Mouse (Mus musculus) liver, postnatal 0 days (tissue): ENCODE data around the gene 2210407C18Rik.
A peak's percentile ranks its signal among the peaks of the same experiment; 100 is the strongest.

Source experiments
- CTCF ChIP-seq: sonication (generic); IDR thresholded peaks from 2 replicates; pipeline ENCODE4 v1.5.1; 2016; ENCODE audit warnings: antibody characterized with exemption, low read depth
- EP300 ChIP-seq: IDR thresholded peaks from 2 replicates; pipeline ENCODE4 v1.6.1; 2016; ENCODE audit warnings: antibody characterized with exemption, low read depth, mild to moderate bottlenecking

DNA sequence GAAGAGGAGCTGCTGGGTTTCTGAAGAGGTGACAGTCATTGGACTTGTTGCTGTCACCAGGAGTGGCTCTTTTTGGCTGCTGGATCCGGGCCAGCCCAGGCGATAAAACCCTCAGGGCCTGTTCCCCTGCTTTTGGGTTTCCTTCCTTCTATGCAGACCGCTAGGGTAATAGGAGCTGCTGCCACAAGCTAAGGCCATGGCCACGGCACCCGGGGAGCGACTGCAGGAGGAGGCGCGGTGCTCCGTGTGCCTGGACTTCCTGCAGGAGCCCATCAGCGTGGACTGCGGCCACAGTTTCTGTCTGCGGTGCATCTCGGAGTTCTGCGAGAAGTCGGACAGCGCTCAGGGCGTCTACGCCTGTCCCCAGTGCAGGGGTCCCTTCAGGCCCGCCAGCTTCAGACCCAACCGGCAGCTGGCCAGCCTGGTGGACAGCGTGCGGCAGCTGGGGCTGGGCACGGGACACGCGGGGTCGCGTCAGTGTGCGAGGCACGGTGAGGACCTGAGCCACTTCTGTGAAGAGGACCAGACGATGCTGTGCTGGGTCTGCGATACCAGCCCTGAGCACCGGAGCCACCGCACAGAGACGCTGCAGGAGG, 24.5 kb upstream of the 2210407C18Rik start, which contains the start of gene Trim58:
- no peak for TF ChIP-seq EP300
- TF ChIP-seq CTCF: 0 out of 2 replicates have a peak, but pooled peaks have one; percentile 7
